Mouse (Mus musculus) E14TG2a.4 (cell line): ENCODE results near the gene Spdya.

Experiments
- CTCF ChIP-seq: conservative IDR thresholded peaks from 2 replicates; pipeline ENCODE4 v1.5.1; 2014; ENCODE audit warnings: low read length
- NANOG ChIP-seq: IDR thresholded peaks from 2 replicates; pipeline ENCODE4 v1.6.1; 2014; ENCODE audit warnings: borderline replicate concordance, low read length, mixed read lengths
- POU5F1 ChIP-seq: IDR thresholded peaks from 2 replicates; pipeline ENCODE4 v1.6.1; 2014; ENCODE audit warnings: low read length, borderline replicate concordance

DNA sequence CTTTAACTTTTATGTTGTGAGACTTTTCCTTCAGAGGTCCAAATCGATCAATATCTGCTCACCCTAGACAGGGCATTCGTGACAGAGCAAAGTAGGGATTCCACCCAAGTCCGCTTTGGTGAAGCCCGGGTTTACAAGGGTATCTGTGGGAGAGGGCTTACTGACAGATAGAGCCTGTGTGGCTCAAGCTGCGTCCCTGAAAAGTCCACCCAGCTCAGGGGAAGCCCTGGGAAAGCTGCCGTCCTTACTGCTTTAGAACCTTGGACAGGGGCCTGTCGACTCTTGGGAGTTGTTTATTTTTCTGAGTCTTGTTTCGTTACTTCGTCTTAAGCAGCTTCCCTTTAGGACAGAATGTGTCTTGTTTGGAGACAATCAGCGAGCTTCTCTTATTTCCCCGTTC lies 1.0 kb downstream of the Spdya start:
- TF ChIP-seq CTCF (no peak), POU5F1 (no peak), NANOG (no peak)
